Mouse (Mus musculus): ENCODE results near the gene Ibsp. TPM values are rescaled to one million over a fixed set of nuclear protein-coding genes. Genes with fewer than 3 reads are reported as not detected.

Ibsp gene
- not detected for polyA plus RNA-seq (2012; fragmentation: generic; extraction: Trizol)
- long read RNA-seq, experiment 1: 0 reads
- long read RNA-seq, experiment 2: 0 reads

DNA sequence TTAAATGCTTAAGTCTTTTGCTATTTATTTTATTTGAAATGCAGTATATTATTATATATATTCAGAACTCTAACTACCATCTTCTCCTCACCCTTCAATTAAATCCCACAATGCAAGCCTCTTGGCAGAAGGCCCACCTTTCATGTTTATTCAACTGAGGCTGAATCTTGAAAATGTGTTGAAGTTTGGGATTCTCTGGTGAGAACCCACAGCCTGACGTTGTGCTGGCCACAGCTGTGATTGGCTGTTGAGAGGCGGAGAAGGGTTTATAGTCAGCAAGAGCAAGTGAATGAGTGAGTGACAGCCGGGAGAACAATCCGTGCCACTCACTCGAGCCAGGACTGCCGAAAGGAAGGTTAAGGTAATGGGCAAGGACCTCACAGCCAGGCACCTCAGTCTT lies at the start of gene Ibsp:
TSS of gene Ibsp (plus strand) at position 178 of the 400 bp plus-strand sequence.
- peaks cover 19% of the 10 kb centered on the region for H3K27me3 ChIP-seq (ENCODE audit: control insufficient read depth, insufficient read depth, insufficient read length)

GRCm38 (mm10) chr5:104251811-104252210 lies 47.2 kb upstream of the Ibsp start:
- Histone ChIP-seq H3ac (ENCODE audit: control insufficient read depth, insufficient read length, low read depth) (no peak overlapping the region), H3K79me3 (ENCODE audit: low read depth) (no peaks in the 10 kb centered on the region), H3K36me3 (ENCODE audit: control insufficient read depth, insufficient read depth) (no peaks in the 10 kb centered on the region), H3K79me2 (ENCODE audit: control insufficient read depth, insufficient read depth) (no peaks in the 10 kb centered on the region), H3K27me3 (ENCODE audit: control insufficient read depth, insufficient read depth, insufficient read length) (no peaks in the 10 kb centered on the region), H3K4me3 (ENCODE audit: insufficient read depth, poor library complexity, severe bottlenecking) (no peak overlapping the region)
- TF ChIP-seq MYOG (IDR thresholded peaks at IDR 0.05; ENCODE audit: control insufficient read depth, extremely low read depth, insufficient read length) (no peak), MYOD1 (IDR thresholded peaks at IDR 0.05; ENCODE audit: control insufficient read depth, insufficient read length, low read depth) (no peak), CEBPB (IDR thresholded peaks at IDR 0.05; ENCODE audit: low read depth) (no peak), MAX (IDR thresholded peaks at IDR 0.05) (no peak), FOSL1 (IDR thresholded peaks at IDR 0.05; ENCODE audit: insufficient read depth, low read length, poor library complexity, severe bottlenecking) (no peak), USF1 (IDR thresholded peaks at IDR 0.05; ENCODE audit: low read depth) (no peak)

More for the DNA sequence above, at the start of gene Ibsp:
- no peak within 1 kb of the TSS for H3K4me3 ChIP-seq (ENCODE audit: insufficient read depth, poor library complexity, severe bottlenecking)
- no peak within 1 kb of the TSS for H3ac ChIP-seq (ENCODE audit: control insufficient read depth, insufficient read length, low read depth)
- TF ChIP-seq CEBPB (IDR thresholded peaks at IDR 0.05; ENCODE audit: low read depth) (no peak), MYOD1 (IDR thresholded peaks at IDR 0.05; ENCODE audit: control insufficient read depth, insufficient read length, low read depth) (no peak), USF1 (IDR thresholded peaks at IDR 0.05; ENCODE audit: low read depth) (no peak), FOSL1 (IDR thresholded peaks at IDR 0.05; ENCODE audit: insufficient read depth, low read length, poor library complexity, severe bottlenecking) (no peak), MYOG (IDR thresholded peaks at IDR 0.05; ENCODE audit: control insufficient read depth, extremely low read depth, insufficient read length) (no peak), CTCF (IDR thresholded peaks at IDR 0.05; ENCODE audit: control insufficient read depth, insufficient read depth, insufficient read length) (no peak), MAX (IDR thresholded peaks at IDR 0.05) (no peak)
- no peaks in the 10 kb centered on the region for H3K79me3 ChIP-seq (ENCODE audit: low read depth)
- no peaks in the 10 kb centered on the region for H3K79me2 ChIP-seq (ENCODE audit: control insufficient read depth, insufficient read depth)
- H3K36me3 ChIP-seq (ENCODE audit: control insufficient read depth, insufficient read depth): no peaks in the 10 kb centered on the region

- TF ChIP-seq CEBPB (IDR thresholded peaks at IDR 0.05; ENCODE audit: low read depth): no peak
- no peak for TF ChIP-seq MYOD1 (IDR thresholded peaks at IDR 0.05; ENCODE audit: control insufficient read depth, insufficient read length, low read depth)
- Histone ChIP-seq H3K4me3 (ENCODE audit: insufficient read depth, poor library complexity, severe bottlenecking) (no peak overlapping the region), H3ac (ENCODE audit: control insufficient read depth, insufficient read length, low read depth) (no peak overlapping the region), H3K79me3 (ENCODE audit: low read depth) (no peaks in the 10 kb centered on the region), H3K36me3 (ENCODE audit: control insufficient read depth, insufficient read depth) (no peaks in the 10 kb centered on the region), H3K79me2 (ENCODE audit: control insufficient read depth, insufficient read depth) (no peaks in the 10 kb centered on the region), H3K27me3 (ENCODE audit: control insufficient read depth, insufficient read depth, insufficient read length) (no peaks in the 10 kb centered on the region)
Observed at GRCm38 (mm10) chr5:104256585-104256984, 42.4 kb upstream of the Ibsp start.

DNA sequence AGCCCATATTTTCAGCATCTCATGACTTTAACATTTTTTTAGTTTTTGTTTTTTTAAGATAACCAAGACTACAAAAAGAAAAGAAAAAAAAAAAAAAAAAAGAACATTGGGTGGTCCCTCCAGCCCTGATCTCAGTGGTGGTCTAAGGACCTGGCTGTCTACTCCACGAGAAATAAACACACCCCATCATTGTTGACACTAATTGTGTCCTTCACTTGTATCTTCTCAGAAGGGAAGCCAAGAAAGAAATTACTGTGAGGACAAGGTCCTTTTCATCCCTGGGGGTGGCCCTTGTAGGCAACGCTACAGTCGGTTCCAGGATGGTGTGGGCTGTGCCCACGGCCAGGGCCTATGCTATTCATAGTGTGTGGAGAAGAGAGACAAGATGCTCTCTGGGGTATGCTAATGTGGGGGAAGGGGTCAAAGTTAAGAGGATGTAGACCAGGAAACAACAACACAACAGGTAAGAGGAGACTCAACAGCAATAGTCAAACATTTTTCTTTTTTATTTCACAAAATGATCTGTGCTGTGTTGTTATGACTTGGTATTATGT lies 37.0 kb upstream of the Ibsp start:
- Histone ChIP-seq H3K4me3 (ENCODE audit: insufficient read depth, poor library complexity, severe bottlenecking) (no peak overlapping the region), H3ac (ENCODE audit: control insufficient read depth, insufficient read length, low read depth) (no peak overlapping the region), H3K36me3 (ENCODE audit: control insufficient read depth, insufficient read depth) (no peaks in the 10 kb centered on the region), H3K79me3 (ENCODE audit: low read depth) (no peaks in the 10 kb centered on the region), H3K27me3 (ENCODE audit: control insufficient read depth, insufficient read depth, insufficient read length) (no peaks in the 10 kb centered on the region), H3K79me2 (ENCODE audit: control insufficient read depth, insufficient read depth) (no peaks in the 10 kb centered on the region)
- TF ChIP-seq MAX (IDR thresholded peaks at IDR 0.05) (no peak), MYOD1 (IDR thresholded peaks at IDR 0.05; ENCODE audit: control insufficient read depth, insufficient read length, low read depth) (no peak), FOSL1 (IDR thresholded peaks at IDR 0.05; ENCODE audit: insufficient read depth, low read length, poor library complexity, severe bottlenecking) (no peak), MYOG (IDR thresholded peaks at IDR 0.05; ENCODE audit: control insufficient read depth, extremely low read depth, insufficient read length) (no peak), CTCF (IDR thresholded peaks at IDR 0.05; ENCODE audit: control insufficient read depth, insufficient read depth, insufficient read length) (no peak), USF1 (IDR thresholded peaks at IDR 0.05; ENCODE audit: low read depth) (no peak), CEBPB (IDR thresholded peaks at IDR 0.05; ENCODE audit: low read depth) (no peak)

DNA sequence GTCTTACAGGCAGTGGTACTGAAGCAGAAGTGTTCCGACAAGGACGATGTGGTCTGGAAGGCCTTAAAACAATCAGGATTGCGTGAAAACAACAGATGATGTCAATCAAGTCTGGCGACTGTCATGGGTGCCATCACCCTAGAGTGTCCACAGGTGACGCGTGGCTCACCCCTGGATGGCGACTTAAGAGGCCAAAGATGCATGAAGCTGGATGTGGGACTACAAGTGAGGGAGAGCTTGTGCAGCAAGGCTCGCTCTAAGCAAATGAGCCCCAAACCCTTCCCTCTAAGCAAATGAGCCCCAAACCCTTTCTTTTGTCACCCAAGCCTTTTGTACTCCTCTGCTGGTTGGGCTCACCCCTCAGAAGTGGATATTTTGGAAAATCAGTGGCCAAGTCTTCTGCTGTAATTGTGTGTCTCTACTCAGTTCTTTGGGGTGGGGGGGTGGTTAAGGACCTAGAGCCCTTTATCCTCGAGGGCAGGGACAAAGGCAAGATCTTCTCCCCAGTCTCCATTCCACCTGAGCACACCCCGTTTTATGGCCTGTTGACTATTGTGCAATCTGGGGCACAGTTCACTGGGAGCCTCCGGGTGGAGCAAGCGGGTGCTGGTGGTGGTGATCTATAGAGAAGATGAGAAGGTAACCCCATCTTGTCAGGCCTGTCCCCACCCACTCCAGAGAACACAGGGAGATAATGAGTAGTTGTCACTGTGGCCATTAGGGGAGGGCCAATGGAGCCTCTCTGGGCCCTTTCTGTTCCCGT lies 35.8 kb upstream of the Ibsp start:
- Histone ChIP-seq H3K27me3 (ENCODE audit: control insufficient read depth, insufficient read depth, insufficient read length) (no peaks in the 10 kb centered on the region), H3ac (ENCODE audit: control insufficient read depth, insufficient read length, low read depth) (no peak overlapping the region), H3K36me3 (ENCODE audit: control insufficient read depth, insufficient read depth) (no peaks in the 10 kb centered on the region), H3K79me2 (ENCODE audit: control insufficient read depth, insufficient read depth) (no peaks in the 10 kb centered on the region), H3K4me3 (ENCODE audit: insufficient read depth, poor library complexity, severe bottlenecking) (no peak overlapping the region), H3K79me3 (ENCODE audit: low read depth) (no peaks in the 10 kb centered on the region)
- TF ChIP-seq FOSL1 (IDR thresholded peaks at IDR 0.05; ENCODE audit: insufficient read depth, low read length, poor library complexity, severe bottlenecking) (no peak), MAX (IDR thresholded peaks at IDR 0.05) (no peak), CTCF (IDR thresholded peaks at IDR 0.05; ENCODE audit: control insufficient read depth, insufficient read depth, insufficient read length) (no peak)

GRCm38 (mm10) chr5:104294201-104294600 lies 4.8 kb upstream of the Ibsp start:
- Histone ChIP-seq H3K79me3 (ENCODE audit: low read depth) (no peaks in the 10 kb centered on the region), H3K79me2 (ENCODE audit: control insufficient read depth, insufficient read depth) (no peaks in the 10 kb centered on the region), H3K36me3 (ENCODE audit: control insufficient read depth, insufficient read depth) (no peaks in the 10 kb centered on the region), H3K27me3 (ENCODE audit: control insufficient read depth, insufficient read depth, insufficient read length) (peaks cover 11% of the 10 kb centered on the region), H3ac (ENCODE audit: control insufficient read depth, insufficient read length, low read depth) (no peak overlapping the region), H3K4me3 (ENCODE audit: insufficient read depth, poor library complexity, severe bottlenecking) (no peak overlapping the region)
- no peak for TF ChIP-seq USF1 (IDR thresholded peaks at IDR 0.05; ENCODE audit: low read depth)
- TF ChIP-seq MYOD1 (IDR thresholded peaks at IDR 0.05; ENCODE audit: control insufficient read depth, insufficient read length, low read depth): no peak
- TF ChIP-seq MAX (IDR thresholded peaks at IDR 0.05): no peak
- TF ChIP-seq MYOG (IDR thresholded peaks at IDR 0.05; ENCODE audit: control insufficient read depth, extremely low read depth, insufficient read length): no peak
- TF ChIP-seq FOSL1 (IDR thresholded peaks at IDR 0.05; ENCODE audit: insufficient read depth, low read length, poor library complexity, severe bottlenecking): no peak
- no peak for TF ChIP-seq CTCF (IDR thresholded peaks at IDR 0.05; ENCODE audit: control insufficient read depth, insufficient read depth, insufficient read length)
- no peak for TF ChIP-seq CEBPB (IDR thresholded peaks at IDR 0.05; ENCODE audit: low read depth)
